Mouse (Mus musculus): Measurements from ENCODE around the gene Mfsd7a.
A peak's percentile ranks its signal among the peaks of the same experiment; 100 is the strongest.
"Not testable (repeated sequence)": the region's sequence is repeated elsewhere in the genome, so short reads cannot be mapped to it uniquely, and the experiment has no call there.

Mfsd7a gene

GRCm38 (mm10) chr5:108448785-108449668 is at the start of gene Mfsd7a:
Gene Mfsd7a (minus strand): TSS chr5:108448891.
- DNase-seq: peak; percentile 65

- not testable (repeated sequence) for DNase-seq
Observed at GRCm38 (mm10) chr5:108486148-108486547, 37.5 kb upstream of the Mfsd7a start.

- peak; percentile 55 for DNase-seq
Observed at GRCm38 (mm10) chr5:108485239-108485638, 36.5 kb upstream of the Mfsd7a start.

- DNase-seq: no peak
Observed at GRCm38 (mm10) chr5:108483006-108483405, 34.3 kb upstream of the Mfsd7a start.

GRCm38 (mm10) chr5:108475977-108476376 is 27.3 kb upstream of the Mfsd7a start:
- DNase-seq: no peak

GRCm38 (mm10) chr5:108473737-108474136 is 25.0 kb upstream of the Mfsd7a start:
- DNase-seq: no peak

- no peak for DNase-seq
Observed at GRCm38 (mm10) chr5:108469617-108470016, 20.9 kb upstream of the Mfsd7a start.

GRCm38 (mm10) chr5:108466647-108467046 is 18.0 kb upstream of the Mfsd7a start:
- no peak for DNase-seq

- DNase-seq: no peak
Observed at GRCm38 (mm10) chr5:108465131-108465891, 16.6 kb upstream of the Mfsd7a start.

- DNase-seq: no peak
Observed at GRCm38 (mm10) chr5:108462446-108462845, 13.8 kb upstream of the Mfsd7a start.

GRCm38 (mm10) chr5:108461082-108462065 is 12.7 kb upstream of the Mfsd7a start, which contains the start of gene Pcgf3:
Gene Pcgf3 (plus strand): TSS chr5:108461232.
- peak; percentile 96 for DNase-seq

GRCm38 (mm10) chr5:108460461-108460860 is 11.8 kb upstream of the Mfsd7a start:
- no peak for DNase-seq

GRCm38 (mm10) chr5:108458706-108459105 is 10.0 kb upstream of the Mfsd7a start:
- no peak for DNase-seq

GRCm38 (mm10) chr5:108454094-108454493 is 5.4 kb upstream of the Mfsd7a start:
- DNase-seq: no peak

GRCm38 (mm10) chr5:108452422-108452821 is 3.7 kb upstream of the Mfsd7a start:
- no peak for DNase-seq

- no peak for DNase-seq
Observed at GRCm38 (mm10) chr5:108451611-108452010, 2.9 kb upstream of the Mfsd7a start.

- DNase-seq: no peak
Observed at GRCm38 (mm10) chr5:108450837-108451540, 2.3 kb upstream of the Mfsd7a start.

GRCm38 (mm10) chr5:108447857-108448256 is 834 bp downstream of the Mfsd7a start:
- no peak for DNase-seq

- DNase-seq: no peak
Observed at GRCm38 (mm10) chr5:108446973-108447372, 1.7 kb downstream of the Mfsd7a start.

- no peak for DNase-seq
Observed at GRCm38 (mm10) chr5:108436101-108436500, 12.6 kb downstream of the Mfsd7a start.

GRCm38 (mm10) chr5:108433804-108434587 is 14.7 kb downstream of the Mfsd7a start, which contains the start of gene Atp5k:
Gene Atp5k (minus strand): TSS chr5:108434448.
- DNase-seq: peak; percentile 95

Measured in retina, postnatal 1 day (tissue).